Mouse (Mus musculus) ES-E14 (cell line): ENCODE measurements at regions not wholly inside any gene's neighbourhood (a gene's known extent, or its start where the extent isn't known, plus 50 kb on each side); places are given as distances from the start of the nearest gene placed in this dataset.

Experiments
- DNase-seq: peaks from one replicate; pipeline ENCODE4 v3.0.0-alpha.2; 2013; ENCODE audit warnings: low read depth, low spot score
- H3K27ac ChIP-seq: 2 replicates; pipeline ENCODE4 v1.5.1; 2012; ENCODE audit warnings: low read depth, mild to moderate bottlenecking, low read length, moderate library complexity, mixed read lengths; ENCODE audit not compliant: poor library complexity, insufficient read depth, severe bottlenecking
- H3K36me3 ChIP-seq: 2 replicates; pipeline ENCODE4 v1.6.1; 2012; ENCODE audit warnings: mild to moderate bottlenecking, low read length, moderate library complexity, mixed read lengths; ENCODE audit not compliant: control insufficient read depth, poor library complexity, insufficient read depth, severe bottlenecking
- H3K4me1 ChIP-seq, 2 experiments: fragments of 150-350 bp in 1 of 2; sonication (generic) in 1 of 2; 2 replicates each; pipeline ENCODE4 v1.6.1; 2012; ENCODE audit warnings: low read length in 2 of 2, mild to moderate bottlenecking in 1 of 2, mixed read lengths in 1 of 2; ENCODE audit not compliant: control insufficient read depth in 2 of 2, insufficient read depth in 2 of 2, poor library complexity in 1 of 2
- H3K4me3 ChIP-seq, 2 experiments: fragments of 150-350 bp in 1 of 2; sonication (generic) in 1 of 2; 2 replicates each; pipeline ENCODE4 v1.5.1; 2012; ENCODE audit warnings: low read length in 2 of 2, low read depth in 1 of 2, mild to moderate bottlenecking in 1 of 2, mixed read lengths in 1 of 2; ENCODE audit not compliant: insufficient read depth in 1 of 2, poor library complexity in 1 of 2, severe bottlenecking in 1 of 2
- H3K9ac ChIP-seq: 2 replicates; pipeline ENCODE4 v1.6.1; 2012; ENCODE audit warnings: low read depth, mild to moderate bottlenecking, low read length, mixed read lengths; ENCODE audit not compliant: poor library complexity, insufficient read depth, severe bottlenecking
- H3K9me3 ChIP-seq: fragments of 150-350 bp; sonication (generic); 2 replicates; pipeline ENCODE4 v1.6.1; 2012; ENCODE audit warnings: low read depth, mild to moderate bottlenecking, low read length; ENCODE audit not compliant: control insufficient read depth, insufficient read depth
- CHD2 ChIP-seq: IDR thresholded peaks from 2 replicates; pipeline ENCODE4 v1.6.1; 2014; ENCODE audit warnings: mild to moderate bottlenecking, low read depth, low read length, inconsistent platforms
- HCFC1 ChIP-seq: IDR thresholded peaks from 2 replicates; pipeline ENCODE4 v1.6.1; 2012; ENCODE audit warnings: low read length, inconsistent platforms, borderline replicate concordance; ENCODE audit not compliant: insufficient read depth
- MAFK ChIP-seq: IDR thresholded peaks from 2 replicates; pipeline ENCODE4 v1.6.1; 2014; ENCODE audit warnings: mild to moderate bottlenecking, low read depth, low read length, inconsistent platforms; ENCODE audit not compliant: insufficient read depth
- ZC3H11A ChIP-seq: IDR thresholded peaks from 2 replicates; pipeline ENCODE4 v1.6.1; 2012; ENCODE audit warnings: low read depth, mild to moderate bottlenecking, inconsistent platforms, low read length, borderline replicate concordance
- ZNF384 ChIP-seq: IDR thresholded peaks from 2 replicates; pipeline ENCODE4 v1.6.1; 2012; ENCODE audit warnings: low read depth, low read length, inconsistent platforms
- in situ Hi-C, 2 experiments: fragments of 600-800 bp; cut with MboI; formaldehyde crosslinking; loops; one replicate each; pipeline ENCODE4 v1.15.1; 2025; ENCODE audit warnings: low sequenced_read_pairs in 2 of 2, inconsistent platforms in 1 of 2; ENCODE audit not compliant: unreplicated experiment in 2 of 2

DNA sequence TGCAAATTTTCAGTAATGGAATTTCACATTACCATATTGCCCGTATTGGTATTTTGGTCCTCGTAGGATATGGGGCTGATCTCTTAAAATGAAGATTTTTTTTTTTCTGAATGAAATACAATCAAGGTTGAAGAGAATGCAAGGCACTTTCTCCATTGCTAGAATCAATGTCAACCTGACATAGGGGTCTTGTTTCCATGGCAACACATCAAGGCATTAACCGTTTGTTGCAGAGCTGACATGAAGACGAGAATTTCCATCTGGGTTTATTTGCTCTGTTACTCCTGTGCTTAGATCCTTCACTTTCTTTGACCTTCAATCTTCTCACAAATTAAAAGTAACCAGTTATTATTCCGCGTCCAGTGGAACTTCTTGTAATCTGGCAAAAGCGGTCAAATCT lies 184.2 kb downstream of the Csl start:
- Histone ChIP-seq H3K4me3 (no peak overlapping the region), H3K36me3 (no peaks in the 10 kb centered on the region), H3K9me3 (no peaks in the 10 kb centered on the region; the same call in 1 of the 2 replicates), H3K27ac (no peak overlapping the region), H3K9ac (no peak overlapping the region), H3K4me1 (no peaks in the 10 kb centered on the region)
- in situ Hi-C loops: loop anchor here in 1 of 2 experiments (10.0 kb wide), 1 partner anchor 380 kb away; no protein-coding TSS in a partner anchor
- no peak for TF ChIP-seq ZNF384
- no peak for TF ChIP-seq ZC3H11A
- TF ChIP-seq HCFC1: no peak
- no peak for TF ChIP-seq MAFK
- no peak for TF ChIP-seq CHD2
- DNase-seq: no peak

DNA sequence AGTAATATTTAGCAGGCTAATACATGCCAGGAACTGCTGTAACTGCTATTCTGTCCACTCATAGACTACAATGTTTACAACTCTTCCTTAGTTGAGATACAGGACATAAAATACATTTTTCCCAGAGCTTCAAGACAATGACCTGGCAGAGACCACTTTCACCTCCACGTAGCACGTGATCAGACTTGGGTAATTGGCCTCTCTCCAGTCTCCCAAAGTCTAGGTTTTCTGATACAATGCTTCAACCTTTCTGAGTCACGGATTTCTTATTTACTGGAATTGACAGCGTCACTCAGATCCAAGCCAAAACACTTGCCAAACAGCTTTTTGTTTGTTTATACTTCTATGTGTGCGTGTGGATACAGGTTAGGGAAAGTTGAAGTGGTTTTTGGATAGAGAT lies 183.2 kb downstream of the Csl start:
- Histone ChIP-seq H3K36me3 (no peaks in the 10 kb centered on the region), H3K4me1 (no peaks in the 10 kb centered on the region), H3K9me3 (no peaks in the 10 kb centered on the region; the same call in 1 of the 2 replicates), H3K4me3 (no peak overlapping the region), H3K9ac (no peak overlapping the region), H3K27ac (no peak overlapping the region)
- TF ChIP-seq ZNF384: no peak
- TF ChIP-seq CHD2: no peak
- TF ChIP-seq MAFK: no peak
- no peak for TF ChIP-seq HCFC1
- TF ChIP-seq ZC3H11A: no peak
- DNase-seq: no peak
- in situ Hi-C loops: loop anchor here in 1 of 2 experiments (10.0 kb wide), 1 partner anchor 382 kb away; no protein-coding TSS in a partner anchor

DNA sequence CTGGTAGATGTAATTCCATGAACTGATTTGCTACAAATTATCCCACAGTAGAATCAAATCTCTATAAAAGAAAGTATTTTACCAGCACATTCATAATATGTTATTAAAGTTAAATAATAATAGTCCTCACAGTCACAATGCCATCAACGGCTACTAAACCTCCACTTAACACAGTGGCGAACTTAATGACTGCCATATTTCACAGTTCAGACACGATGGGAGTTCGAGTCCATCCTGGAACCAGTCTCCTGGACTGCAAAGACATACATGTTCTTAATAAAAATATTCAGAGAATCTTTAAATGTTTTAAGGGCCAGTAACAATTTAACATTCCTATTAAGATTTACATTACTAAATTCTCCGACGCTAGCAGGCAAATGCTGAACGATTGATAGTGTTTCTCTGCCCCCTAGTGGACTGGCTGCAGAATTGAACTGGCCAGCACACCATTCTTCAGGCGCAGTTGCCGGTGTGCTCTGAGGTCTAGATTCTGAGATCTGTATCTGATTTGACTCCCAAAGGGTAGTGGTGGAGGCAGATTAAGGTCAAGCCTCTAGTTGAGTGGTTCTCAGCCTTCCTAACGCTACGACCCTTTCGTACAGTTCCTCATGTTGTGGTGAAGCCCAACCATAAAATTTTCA lies 182.3 kb downstream of the Csl start:
- no peaks in the 10 kb centered on the region for H3K4me1 ChIP-seq
- TF ChIP-seq ZC3H11A (peak; percentile 98), MAFK (no peak)
- H3K9me3 ChIP-seq: no peaks in the 10 kb centered on the region; the same call in 1 of the 2 replicates
- in situ Hi-C loops: loop anchor here in 1 of 2 experiments (10.0 kb wide), 1 partner anchor 382 kb away; no protein-coding TSS in a partner anchor
- DNase-seq: peak; percentile 26
- no peak overlapping the region for H3K27ac ChIP-seq
- no peak overlapping the region for H3K4me3 ChIP-seq
- no peak overlapping the region for H3K9ac ChIP-seq
- no peaks in the 10 kb centered on the region for H3K36me3 ChIP-seq

DNA sequence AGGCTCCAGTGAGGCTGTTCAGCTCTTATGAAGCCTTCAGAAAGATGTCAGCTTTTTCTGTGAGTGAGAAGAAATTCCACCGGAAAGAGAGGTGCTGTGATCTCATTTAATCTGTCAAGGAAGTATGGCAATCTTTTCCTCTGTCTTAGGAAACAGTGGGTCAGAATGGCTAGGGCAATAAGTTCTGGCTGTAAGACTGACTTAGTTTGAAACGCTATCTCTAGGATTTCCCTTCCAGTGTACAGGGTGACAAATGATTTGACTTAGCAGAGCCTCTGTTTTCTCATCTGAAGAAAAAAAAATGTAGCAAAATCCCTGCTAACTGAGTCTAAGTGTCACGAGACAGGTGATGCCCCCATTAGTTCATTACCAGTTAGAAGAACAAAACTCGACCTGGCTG lies 181.1 kb downstream of the Csl start:
- no peaks in the 10 kb centered on the region for H3K4me1 ChIP-seq
- no peaks in the 10 kb centered on the region; the same call in 1 of the 2 replicates for H3K9me3 ChIP-seq
- TF ChIP-seq ZNF384 (no peak), ZC3H11A (no peak), HCFC1 (no peak), CHD2 (no peak), MAFK (no peak)
- DNase-seq: no peak
- no peak overlapping the region for H3K27ac ChIP-seq
- no peak overlapping the region for H3K4me3 ChIP-seq
- H3K36me3 ChIP-seq: no peaks in the 10 kb centered on the region
- H3K9ac ChIP-seq: no peak overlapping the region
- in situ Hi-C loops: loop anchor here in 1 of 2 experiments (10.0 kb wide), 1 partner anchor 384 kb away; no protein-coding TSS in a partner anchor
